Mouse (Mus musculus): ENCODE data around the gene Lst1. TPM values are rescaled to one million over a fixed set of nuclear protein-coding genes. Genes with fewer than 3 reads are reported as not detected.

Lst1 gene
- polyA plus RNA-seq, 1 experiment from 2014 or later, result 2.0 TPM

- Histone ChIP-seq H3K9me3 (replicated peaks) (no peaks in the 10 kb centered on the region), H3K4me1 (peaks cover 6% of the 10 kb centered on the region; the same call in 1 of the 2 replicates), H3K4me3 (no peak overlapping the region), H3K27me3 (ENCODE audit: low read depth, poor library complexity, severe bottlenecking) (no peaks in the 10 kb centered on the region), H3K27ac (no peak overlapping the region), H3K36me3 (peaks cover 97% of the 10 kb centered on the region)
- 91% methylated on average over 6 of the region's 6 CpGs for WGBS
- DNase-seq (ENCODE audit: low spot score), result no peak
Observed at GRCm38 (mm10) chr17:35141971-35142370, 46.3 kb downstream of the Lst1 start.

DNA sequence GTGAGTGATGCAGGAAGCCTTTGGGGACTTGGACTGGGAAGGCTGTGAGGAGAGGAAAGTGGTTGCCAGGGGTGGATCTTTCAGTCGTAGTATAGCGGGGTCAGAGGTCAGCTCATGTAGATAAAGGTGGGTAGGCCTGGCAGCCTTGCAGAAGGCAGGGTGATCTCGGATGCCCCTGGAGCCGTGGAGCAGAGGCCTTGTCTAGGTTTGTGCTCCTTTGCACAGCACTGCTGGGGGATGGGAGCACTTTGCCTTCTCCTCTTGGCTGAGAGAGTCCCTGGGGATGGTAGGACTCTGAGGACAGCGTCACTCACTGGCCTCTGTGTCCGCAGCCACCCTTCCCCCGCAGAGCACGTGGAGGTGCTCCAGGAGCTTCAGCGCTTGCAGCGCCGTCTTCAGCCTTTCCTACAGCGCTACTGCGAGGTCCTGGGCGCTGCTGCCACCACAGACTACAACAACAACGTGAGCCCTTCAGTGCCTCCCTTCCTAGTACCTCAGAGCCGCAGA, 47.7 kb downstream of the Lst1 start:
- H3K9me3 ChIP-seq (replicated peaks), result no peaks in the 10 kb centered on the region
- H3K36me3 ChIP-seq, result peaks cover 83% of the 10 kb centered on the region
- 82% methylated on average over 16 of the region's 16 CpGs for WGBS
- no peak overlapping the region for H3K4me3 ChIP-seq
- no peak overlapping the region for H3K27ac ChIP-seq
- H3K27me3 ChIP-seq (ENCODE audit: low read depth, poor library complexity, severe bottlenecking), result no peaks in the 10 kb centered on the region
- H3K4me1 ChIP-seq, result peaks cover 14% of the 10 kb centered on the region
- DNase-seq (ENCODE audit: low spot score), result no peak

GRCm38 (mm10) chr17:35139269-35139668, 49.0 kb downstream of the Lst1 start:
- 93% methylated on average over 3 of the region's 3 CpGs for WGBS

GRCm38 (mm10) chr17:35135591-35136320, 52.5 kb downstream of the Lst1 start:
- Histone ChIP-seq H3K36me3 (peaks cover 37% of the 10 kb centered on the region), H3K9me3 (replicated peaks) (no peaks in the 10 kb centered on the region), H3K4me3 (peak overlapping the region; percentile 85), H3K27ac (peak overlapping the region; percentile 97), H3K27me3 (ENCODE audit: low read depth, poor library complexity, severe bottlenecking) (no peaks in the 10 kb centered on the region), H3K4me1 (peaks cover 14% of the 10 kb centered on the region)
- no peak for DNase-seq (ENCODE audit: low spot score)
- WGBS, result under 1% methylated on average over 43 of the region's 43 CpGs

More at GRCm38 (mm10) chr17:35139269-35139668, 49.0 kb downstream of the Lst1 start:
- Histone ChIP-seq H3K4me3 (no peak overlapping the region), H3K4me1 (peaks cover 14% of the 10 kb centered on the region), H3K36me3 (peaks cover 70% of the 10 kb centered on the region), H3K27ac (no peak overlapping the region), H3K27me3 (ENCODE audit: low read depth, poor library complexity, severe bottlenecking) (no peaks in the 10 kb centered on the region), H3K9me3 (replicated peaks) (no peaks in the 10 kb centered on the region)
- DNase-seq (ENCODE audit: low spot score), result no peak

Small RNA genes lying within 50 kb of the gene (microRNA-seq; reads per million reads assigned to microRNA genes)
- gene Mir6973a (not detected), gene Mir6974 (not detected)

Other genes with a start within 250 kb of the Lst1 start
- 0.08 and 0.14 TPM in 2 replicates for gene Hspa1b, start 229.2 kb downstream of the Lst1 start, polyA plus RNA-seq (2016; fragmentation: Nextera tagmentation; extraction: Ambion mirVana)
- gene Gm20481, start 218.5 kb downstream of the Lst1 start, polyA plus RNA-seq (2016; fragmentation: Nextera tagmentation; extraction: Ambion mirVana), result not detected in 2 replicates
- gene Hspa1a, start 216.3 kb downstream of the Lst1 start, polyA plus RNA-seq (2016; fragmentation: Nextera tagmentation; extraction: Ambion mirVana), result 1.1 and 1.4 TPM in 2 replicates
- gene Hspa1l, start 215.7 kb downstream of the Lst1 start, polyA plus RNA-seq (2016; fragmentation: Nextera tagmentation; extraction: Ambion mirVana), result 0.58 and 0.85 TPM in 2 replicates
- 320 and 365 TPM in 2 replicates for gene Lsm2, start 206.6 kb downstream of the Lst1 start, polyA plus RNA-seq (2016; fragmentation: Nextera tagmentation; extraction: Ambion mirVana)
- gene Vars, start 187.5 kb downstream of the Lst1 start, polyA plus RNA-seq (2016; fragmentation: Nextera tagmentation; extraction: Ambion mirVana), result 222 and 267 TPM in 2 replicates
- 0.15 and 0.23 TPM in 2 replicates for gene Vwa7, start 171.9 kb downstream of the Lst1 start, polyA plus RNA-seq (2016; fragmentation: Nextera tagmentation; extraction: Ambion mirVana)
- gene Sapcd1, start 160.4 kb downstream of the Lst1 start, polyA plus RNA-seq (2016; fragmentation: Nextera tagmentation; extraction: Ambion mirVana), result 1.2 and 1.4 TPM in 2 replicates
- 5.2 and 5.4 TPM in 2 replicates for gene Msh5, start 141.7 kb downstream of the Lst1 start, polyA plus RNA-seq (2016; fragmentation: Nextera tagmentation; extraction: Ambion mirVana)
- 174 and 186 TPM in 2 replicates for gene Clic1, start 138.5 kb downstream of the Lst1 start, polyA plus RNA-seq (2016; fragmentation: Nextera tagmentation; extraction: Ambion mirVana)
- 453 and 568 TPM in 2 replicates for gene Ddah2, start 129.4 kb downstream of the Lst1 start, polyA plus RNA-seq (2016; fragmentation: Nextera tagmentation; extraction: Ambion mirVana)
- gene Ly6g6c, start 123.1 kb downstream of the Lst1 start, polyA plus RNA-seq (2016; fragmentation: Nextera tagmentation; extraction: Ambion mirVana), result not detected in 2 replicates
- gene Mpig6b, start 122.3 kb downstream of the Lst1 start, polyA plus RNA-seq (2016; fragmentation: Nextera tagmentation; extraction: Ambion mirVana), result 0.36 and 0.46 TPM in 2 replicates
- gene Ly6g6e, start 111.5 kb downstream of the Lst1 start, polyA plus RNA-seq (2016; fragmentation: Nextera tagmentation; extraction: Ambion mirVana), result 0.81 and 0.95 TPM in 2 replicates
- gene Ly6g6d, start 110.4 kb downstream of the Lst1 start, polyA plus RNA-seq (2016; fragmentation: Nextera tagmentation; extraction: Ambion mirVana), result 0.80 and 1.1 TPM in 2 replicates
- 0.56 and 0.66 TPM in 2 replicates for gene Ly6g6f, start 102.8 kb downstream of the Lst1 start, polyA plus RNA-seq (2016; fragmentation: Nextera tagmentation; extraction: Ambion mirVana)
- 53.3 and 63.6 TPM in 2 replicates for gene Abhd16a, start 99.2 kb downstream of the Lst1 start, polyA plus RNA-seq (2016; fragmentation: Nextera tagmentation; extraction: Ambion mirVana)
- gene Ly6g5c, start 80.2 kb downstream of the Lst1 start, polyA plus RNA-seq (2016; fragmentation: Nextera tagmentation; extraction: Ambion mirVana), result not detected in 2 replicates
- 1.4 and 1.7 TPM in 2 replicates for gene Ly6g5b, start 73.0 kb downstream of the Lst1 start, polyA plus RNA-seq (2016; fragmentation: Nextera tagmentation; extraction: Ambion mirVana)
- gene Gpank1, start 67.0 kb downstream of the Lst1 start, polyA plus RNA-seq (2016; fragmentation: Nextera tagmentation; extraction: Ambion mirVana), result 33.9 and 35.8 TPM in 2 replicates
- gene Csnk2b, start 66.4 kb downstream of the Lst1 start, polyA plus RNA-seq (2016; fragmentation: Nextera tagmentation; extraction: Ambion mirVana), result 299 and 317 TPM in 2 replicates
- gene D17H6S53E, start 62.1 kb downstream of the Lst1 start, polyA plus RNA-seq (2016; fragmentation: Nextera tagmentation; extraction: Ambion mirVana), result 8.4 and 8.5 TPM in 2 replicates
- gene Apom, start 56.4 kb downstream of the Lst1 start, polyA plus RNA-seq (2016; fragmentation: Nextera tagmentation; extraction: Ambion mirVana), result 0.39 and 0.56 TPM in 2 replicates
- gene Bag6, start 53.3 kb downstream of the Lst1 start, polyA plus RNA-seq (2016; fragmentation: Nextera tagmentation; extraction: Ambion mirVana), result 74.2 and 74.7 TPM in 2 replicates
- 213 and 229 TPM in 2 replicates for gene Prrc2a, start 23.5 kb downstream of the Lst1 start, polyA plus RNA-seq (2016; fragmentation: Nextera tagmentation; extraction: Ambion mirVana)
- 1.5 and 1.8 TPM in 2 replicates for gene Aif1, start 12.4 kb downstream of the Lst1 start, polyA plus RNA-seq (2016; fragmentation: Nextera tagmentation; extraction: Ambion mirVana)
- 0.38 and 0.45 TPM in 2 replicates for gene Ltb, start 6.0 kb upstream of the Lst1 start, polyA plus RNA-seq (2016; fragmentation: Nextera tagmentation; extraction: Ambion mirVana)
- gene Tnf, start 13.6 kb upstream of the Lst1 start, polyA plus RNA-seq (2016; fragmentation: Nextera tagmentation; extraction: Ambion mirVana), result 0.14 TPM in 1 of 2 replicates, not detected in the other
- gene Lta, start 16.9 kb upstream of the Lst1 start, polyA plus RNA-seq (2016; fragmentation: Nextera tagmentation; extraction: Ambion mirVana), result not detected in 2 replicates
- gene Gm16181, start 32.4 kb upstream of the Lst1 start, polyA plus RNA-seq (2016; fragmentation: Nextera tagmentation; extraction: Ambion mirVana), result 0.30 and 0.33 TPM in 2 replicates
- 4.5 and 5.2 TPM in 2 replicates for gene Atp6v1g2, start 45.2 kb upstream of the Lst1 start, polyA plus RNA-seq (2016; fragmentation: Nextera tagmentation; extraction: Ambion mirVana)
- 10.7 and 12.1 TPM in 2 replicates for gene Nfkbil1, start 47.4 kb upstream of the Lst1 start, polyA plus RNA-seq (2016; fragmentation: Nextera tagmentation; extraction: Ambion mirVana)
- 749 and 792 TPM in 2 replicates for gene Ddx39b, start 53.3 kb upstream of the Lst1 start, polyA plus RNA-seq (2016; fragmentation: Nextera tagmentation; extraction: Ambion mirVana)
- gene H2-D1, start 74.3 kb upstream of the Lst1 start, polyA plus RNA-seq (2016; fragmentation: Nextera tagmentation; extraction: Ambion mirVana), result 21.4 and 23.1 TPM in 2 replicates
- gene H2-Q1, start 132.0 kb upstream of the Lst1 start, polyA plus RNA-seq (2016; fragmentation: Nextera tagmentation; extraction: Ambion mirVana), result not detected in 2 replicates
- gene H2-Q2, start 153.8 kb upstream of the Lst1 start, polyA plus RNA-seq (2016; fragmentation: Nextera tagmentation; extraction: Ambion mirVana), result 0.79 and 0.80 TPM in 2 replicates
- gene H2-Q4, start 191.2 kb upstream of the Lst1 start, polyA plus RNA-seq (2016; fragmentation: Nextera tagmentation; extraction: Ambion mirVana), result 2.2 and 3.6 TPM in 2 replicates
- 2.6 and 3.8 TPM in 2 replicates for gene H2-Q6, start 236.4 kb upstream of the Lst1 start, polyA plus RNA-seq (2016; fragmentation: Nextera tagmentation; extraction: Ambion mirVana)

Measured in limb, embryonic 10.5 days (tissue).